Mouse (Mus musculus) bone marrow macrophage, adult 2 months (primary cell): ENCODE data around the gene 4930447C04Rik.

Experiments
- CTCF ChIP-seq: IDR thresholded peaks from 2 replicates; pipeline ENCODE4 v1.5.1; 2012; ENCODE audit warnings: low read depth, mild to moderate bottlenecking, low read length, moderate library complexity
- POLR2A ChIP-seq: IDR thresholded peaks from 2 replicates; pipeline ENCODE4 v1.6.1; 2012; ENCODE audit warnings: mild to moderate bottlenecking, low read depth, low read length, borderline replicate concordance

DNA sequence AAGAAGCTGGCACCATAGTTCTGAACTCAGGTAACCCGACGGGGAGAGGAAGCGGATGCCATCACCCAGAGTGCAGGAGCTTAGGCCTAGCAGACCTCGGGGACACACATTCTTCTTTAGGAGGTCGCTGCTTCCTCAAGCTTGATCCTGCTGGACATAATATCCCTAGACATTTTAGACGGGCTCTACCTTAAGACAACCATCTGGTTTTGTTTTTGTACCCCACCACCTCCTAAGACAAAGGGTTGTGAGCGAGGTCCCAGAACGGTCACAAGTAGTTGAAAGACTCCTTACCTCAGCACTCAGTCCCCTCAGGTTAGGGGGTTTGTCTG is 5.5 kb upstream of the 4930447C04Rik start:
- TF ChIP-seq CTCF, result no peak
- no peak for TF ChIP-seq POLR2A
